Mouse (Mus musculus): ENCODE data around the gene Qrich2.

DNA sequence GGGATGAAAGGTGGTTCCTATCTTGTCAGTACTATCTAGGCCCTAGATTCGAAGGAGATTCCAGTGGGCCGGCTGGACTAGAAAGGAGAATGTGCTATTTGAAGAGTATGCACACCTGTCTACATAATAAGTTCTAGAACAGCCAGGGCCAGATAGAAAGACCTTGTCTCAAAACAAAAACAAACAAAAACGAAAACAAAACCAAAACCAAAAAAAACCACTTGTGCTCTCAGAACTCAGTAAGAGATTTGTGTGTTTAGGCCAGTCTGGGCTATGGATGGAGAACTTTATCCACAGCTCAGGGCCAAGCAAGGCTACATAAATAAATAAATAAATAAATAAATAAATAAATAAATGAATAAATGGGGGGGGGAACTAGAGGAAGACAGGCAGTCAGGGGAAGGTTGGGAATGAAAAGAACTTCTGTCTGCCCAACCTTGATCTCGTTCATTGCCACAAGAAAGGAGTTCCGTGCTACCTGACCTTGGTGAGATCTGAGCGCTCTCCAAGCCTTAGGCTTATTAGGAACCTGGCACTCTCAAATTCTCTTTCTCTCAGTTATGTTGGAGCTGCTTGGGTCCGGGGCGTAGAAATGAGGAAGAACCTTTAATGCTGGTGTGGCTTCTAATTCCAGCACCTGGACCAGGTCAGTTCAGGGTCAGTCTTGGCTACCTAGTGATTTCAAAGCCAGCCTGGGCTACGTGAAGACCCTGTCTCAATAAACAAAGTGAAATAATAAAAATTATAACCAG lies 36.0 kb downstream of the Qrich2 start:
- TF ChIP-seq ZC3H11A (IDR thresholded peaks at IDR 0.05; ENCODE audit: low read depth, low read length) (no peak), EP300 (IDR thresholded peaks at IDR 0.05; ENCODE audit: low read depth in 1 of 2, low read length in 2 of 2) (peak in 1 of 2 experiments; percentile 27; a peak in 1 of 4 replicates), CTCF (IDR thresholded peaks at IDR 0.05 in 2 of 3, conservative IDR thresholded peaks at IDR 0.05 in 1 of 3; ENCODE audit: control insufficient read depth in 1 of 3, insufficient read depth in 1 of 3, low read depth in 2 of 3, low read length in 3 of 3, poor library complexity in 1 of 3, severe bottlenecking in 1 of 3) (no peak), GATA1 (IDR thresholded peaks at IDR 0.05; ENCODE audit: low read depth, low read length) (0 out of 2 replicates have a peak, but pooled peaks have one; percentile 19), MAFK (IDR thresholded peaks at IDR 0.05; ENCODE audit: borderline replicate concordance, low read depth, low read length) (no peak), ZMIZ1 (IDR thresholded peaks at IDR 0.05; ENCODE audit: low read depth, low read length) (no peak), POLR2A (IDR thresholded peaks at IDR 0.05; ENCODE audit: control insufficient read depth in 1 of 2, insufficient read depth in 1 of 2, low read depth in 1 of 2, low read length in 2 of 2, poor library complexity in 1 of 2) (no peak)

Measured in MEL (cell line).